Mouse (Mus musculus) hematopoietic stem cell, adult 5-6 weeks (primary cell): ENCODE results near the gene St8sia1. TPM values are rescaled to one million over a fixed set of nuclear protein-coding genes. Genes with fewer than 3 reads are reported as not detected.
A peak's percentile ranks its signal among the peaks of the same experiment; 100 is the strongest.
"Not testable (repeated sequence)": the region's sequence is repeated elsewhere in the genome, so short reads cannot be mapped to it uniquely, and the experiment has no call there.

Source experiments
- ATAC-seq, 2 experiments: fragments of 125-278 bp in 1 of 2; replicated peaks in 1 of 2; 2 replicates each; pipeline ENCODE4 v1.8.0; 2016 to 2017; ENCODE audit warnings: inconsistent platforms in 2 of 2, mild to moderate bottlenecking in 2 of 2, moderate number of reproducible peaks in 2 of 2, low read depth in 1 of 2, moderate TSS enrichment in 1 of 2; ENCODE audit not compliant: low FRiP score in 2 of 2, poor library complexity in 2 of 2, severe bottlenecking in 2 of 2, insufficient read depth in 1 of 2, low TSS enrichment in 1 of 2
- total RNA-seq: library from RNA; stranded (forward); fragments of 172-1452, 232-1000 nt; gene quantifications from 2 replicates; pipeline ENCODE4 v1.2.3, GENCODE M21; 2017

St8sia1 gene
- total RNA-seq: 0.65 and 1.8 TPM in 2 replicates

DNA sequence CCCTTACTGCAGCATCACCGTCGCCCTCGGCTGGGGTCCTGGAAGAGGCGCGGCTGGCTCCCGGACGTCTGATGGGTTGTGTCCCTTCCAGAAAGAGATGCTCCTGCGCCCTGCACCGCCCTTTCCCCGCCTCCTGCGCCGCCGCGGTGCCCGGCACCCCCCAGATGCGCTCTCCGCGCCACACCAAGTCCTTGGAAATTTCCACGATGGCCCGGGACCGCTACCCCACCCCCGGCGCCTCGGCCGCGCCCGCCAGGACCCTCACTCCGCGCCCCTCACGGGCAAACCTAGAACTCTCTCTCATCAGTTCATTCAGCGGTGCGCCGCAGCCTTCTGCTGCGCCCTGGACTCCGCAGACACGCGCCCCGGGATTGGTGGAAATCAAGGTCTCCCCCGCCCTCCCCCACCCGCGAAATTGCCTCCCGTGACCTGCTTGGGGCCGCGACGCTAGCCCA is at the start of gene St8sia1:
Gene St8sia1 (minus strand): TSS at position 377 of the 455 bp plus-strand sequence.
- ATAC-seq: peak in 1 of 2 experiments; percentile 15; a peak in 1 of 4 replicates

- no peak for ATAC-seq
These were observed 48.4 kb upstream of the St8sia1 start for GRCm38 (mm10) chr6:143012513-143013215.

DNA sequence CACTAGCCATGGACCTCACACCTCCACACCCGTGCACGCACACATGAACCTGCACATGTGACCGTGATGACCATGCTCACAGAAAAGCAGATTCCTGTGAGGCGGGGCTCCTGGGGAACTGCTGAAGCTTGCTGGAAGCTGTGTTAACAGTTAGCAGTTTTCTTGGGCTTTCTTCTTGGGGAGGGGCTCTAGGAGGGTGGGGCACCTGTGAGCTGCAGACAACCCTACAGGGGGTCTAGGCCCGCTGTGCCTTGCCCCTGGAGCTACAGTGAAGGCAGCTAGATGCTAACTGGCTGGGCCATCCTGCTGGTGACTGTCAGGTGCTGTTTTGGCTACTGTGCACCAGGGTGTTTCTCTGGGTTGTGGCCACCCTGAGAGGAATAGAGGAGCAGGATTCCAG is 44.6 kb upstream of the St8sia1 start:
- ATAC-seq: no peak

- not testable (repeated sequence) for ATAC-seq
These were observed 41.0 kb upstream of the St8sia1 start for GRCm38 (mm10) chr6:143005209-143005608.

DNA sequence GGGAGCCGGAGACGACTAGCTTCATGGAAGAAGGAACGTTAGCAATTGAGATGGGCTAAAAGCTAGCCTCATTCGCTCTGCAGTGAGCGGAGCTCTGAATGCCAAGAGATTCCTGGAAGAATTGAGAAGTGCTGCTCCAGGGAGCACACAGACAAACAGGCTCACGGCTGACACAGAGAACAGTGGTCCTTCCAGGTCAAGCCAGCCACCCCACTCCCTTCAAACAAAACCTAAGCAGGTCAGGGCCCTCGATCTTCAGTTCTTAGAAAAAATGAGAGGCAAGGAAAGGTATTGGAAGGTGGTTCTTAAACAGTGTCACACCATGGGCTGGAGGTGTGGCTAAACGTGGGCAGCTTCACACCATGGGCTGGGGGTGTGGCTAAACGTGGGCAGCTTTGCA is 40.5 kb upstream of the St8sia1 start:
- no peak for ATAC-seq

DNA sequence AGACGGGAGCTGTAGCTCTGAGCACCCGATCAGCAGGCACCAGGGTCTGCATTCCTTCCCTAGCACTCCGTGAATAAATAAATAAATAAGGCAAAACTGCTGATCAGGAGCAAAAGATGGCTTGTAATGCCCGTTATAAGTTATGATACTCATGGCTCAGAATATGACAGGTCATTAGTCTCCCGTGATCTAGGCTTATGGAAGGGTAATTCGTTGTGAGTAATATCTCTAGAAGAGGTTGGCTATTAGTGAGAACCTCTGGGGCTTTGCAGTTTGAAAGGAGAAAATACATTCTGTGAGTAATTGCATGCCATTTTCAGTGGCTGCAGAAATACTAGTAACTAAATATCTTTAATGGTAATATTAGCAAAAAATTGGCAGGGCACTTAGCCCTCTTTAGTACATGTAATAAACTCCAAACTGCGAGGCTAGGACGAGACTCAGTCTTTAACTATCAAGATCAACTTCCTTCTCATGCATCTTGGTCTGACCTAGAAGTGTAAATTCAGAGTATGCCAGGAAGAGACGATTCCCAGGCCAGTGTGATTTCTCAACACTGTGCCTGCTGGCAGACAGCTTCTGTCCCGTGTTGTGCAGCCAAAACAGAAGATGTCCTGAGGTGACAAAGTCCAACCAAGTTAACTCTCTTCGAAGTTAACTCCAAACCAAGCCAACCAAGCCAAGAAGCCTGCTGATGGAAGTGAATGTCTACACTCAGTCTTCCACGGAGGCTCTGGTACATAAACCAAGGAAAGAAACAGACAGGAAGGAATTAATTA is 34.2 kb upstream of the St8sia1 start:
- ATAC-seq: no peak

DNA sequence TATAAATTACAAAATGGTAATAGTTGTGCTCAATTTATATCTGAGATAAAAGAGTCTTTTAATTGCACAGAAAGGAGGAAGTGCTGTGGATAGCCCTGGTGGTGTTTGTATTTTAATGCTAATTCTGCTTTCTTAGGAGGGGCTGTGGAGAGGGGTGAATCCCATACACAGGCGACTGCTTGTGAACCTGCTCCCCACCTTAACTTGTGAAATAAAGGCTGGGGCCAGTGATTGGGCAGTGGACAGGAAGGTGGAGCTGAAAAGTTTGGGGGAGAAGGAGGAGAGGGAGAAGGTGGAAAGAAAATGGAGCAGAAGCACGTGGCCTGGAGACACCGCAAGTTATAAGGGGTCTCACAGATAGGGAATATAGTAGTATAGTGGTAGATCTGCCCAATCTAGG is 32.6 kb upstream of the St8sia1 start:
- no peak for ATAC-seq

GRCm38 (mm10) chr6:142995567-142995966 is 31.3 kb upstream of the St8sia1 start:
- ATAC-seq: peak; percentile 28 to 56; a peak in 1 of 4 replicates

GRCm38 (mm10) chr6:142994821-142995220 is 30.6 kb upstream of the St8sia1 start:
- ATAC-seq: no peak

GRCm38 (mm10) chr6:142993705-142994698 is 29.8 kb upstream of the St8sia1 start:
- peak; percentile 38 to 54; a peak in 2 of 4 replicates for ATAC-seq

GRCm38 (mm10) chr6:142992971-142993370 is 28.7 kb upstream of the St8sia1 start:
- no peak for ATAC-seq

DNA sequence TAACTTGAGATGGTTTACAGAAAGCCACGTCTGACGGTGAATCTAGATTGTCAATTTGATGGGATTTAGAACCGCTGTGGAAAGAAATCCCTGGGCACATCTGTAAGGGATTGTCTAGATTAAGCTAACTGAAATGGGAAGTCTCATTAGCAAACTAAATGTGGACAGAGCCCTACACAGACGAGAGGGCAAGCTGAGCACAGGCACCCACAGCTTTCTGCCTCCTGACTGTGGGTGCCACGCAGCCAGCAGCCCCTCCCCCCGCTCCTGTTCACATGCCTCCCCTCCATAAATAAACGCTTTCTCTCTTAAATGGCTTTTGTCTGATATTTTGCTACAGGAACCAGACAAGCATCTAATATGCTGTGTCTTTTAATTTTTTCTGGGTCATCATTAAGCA is 27.8 kb upstream of the St8sia1 start:
- no peak for ATAC-seq

GRCm38 (mm10) chr6:142991391-142992059 is 27.3 kb upstream of the St8sia1 start:
- ATAC-seq: no peak

GRCm38 (mm10) chr6:142990516-142990915 is 26.3 kb upstream of the St8sia1 start:
- ATAC-seq: no peak

DNA sequence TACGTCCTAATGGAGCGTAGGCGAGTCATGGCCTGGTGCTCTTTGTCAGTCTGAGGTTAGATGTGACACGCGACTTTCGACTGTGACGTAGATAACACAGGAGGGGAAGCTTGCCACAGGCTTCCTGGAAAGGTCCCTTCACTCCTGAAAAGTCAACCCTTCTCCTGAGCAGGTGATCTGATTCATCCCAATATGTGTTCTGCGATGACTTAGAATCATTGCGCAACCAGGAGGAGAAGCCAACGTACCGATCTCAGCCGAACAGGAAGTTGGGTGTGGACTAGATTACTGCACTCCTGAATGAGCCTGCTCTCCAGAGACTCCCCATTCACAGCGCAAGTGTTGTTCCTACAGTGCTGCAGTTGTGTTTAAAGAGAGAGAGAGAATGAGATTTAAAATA is 25.2 kb upstream of the St8sia1 start:
- peak; percentile 29 to 57; a peak in 1 of 4 replicates for ATAC-seq

DNA sequence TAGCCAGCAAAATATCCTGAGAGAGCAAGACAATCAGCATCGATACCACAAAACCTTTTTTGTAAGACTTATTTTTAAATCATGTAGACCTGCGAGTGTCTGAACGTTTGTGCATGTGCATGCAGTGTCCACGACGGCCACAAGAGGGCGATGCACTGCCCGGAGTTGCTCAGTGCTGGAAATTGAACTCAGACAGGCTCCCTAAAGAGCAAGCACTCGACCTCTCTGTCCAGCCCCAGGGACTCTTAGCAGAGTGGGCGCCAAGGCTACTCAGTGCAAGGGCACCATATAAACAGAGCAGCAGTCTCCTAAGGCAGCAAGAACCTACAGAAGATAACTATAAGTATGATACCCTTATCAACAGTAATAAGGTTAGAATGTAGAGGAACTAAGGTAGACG is 24.5 kb upstream of the St8sia1 start:
- peak; percentile 73 to 76; a peak in 3 of 4 replicates for ATAC-seq

GRCm38 (mm10) chr6:142988231-142988630 is 24.0 kb upstream of the St8sia1 start:
- no peak for ATAC-seq
